Mouse (Mus musculus) liver, embryonic 14.5 days (tissue): ENCODE measurements around the gene Hrk.

ENCODE experiments used
- CTCF ChIP-seq: IDR thresholded peaks from 2 replicates; pipeline ENCODE4 v1.5.1; 2016; ENCODE audit warnings: antibody characterized with exemption, low read depth, control low read depth
- EP300 ChIP-seq: IDR thresholded peaks from 2 replicates; pipeline ENCODE4 v1.6.1; 2016; ENCODE audit warnings: antibody characterized with exemption, low read depth

DNA sequence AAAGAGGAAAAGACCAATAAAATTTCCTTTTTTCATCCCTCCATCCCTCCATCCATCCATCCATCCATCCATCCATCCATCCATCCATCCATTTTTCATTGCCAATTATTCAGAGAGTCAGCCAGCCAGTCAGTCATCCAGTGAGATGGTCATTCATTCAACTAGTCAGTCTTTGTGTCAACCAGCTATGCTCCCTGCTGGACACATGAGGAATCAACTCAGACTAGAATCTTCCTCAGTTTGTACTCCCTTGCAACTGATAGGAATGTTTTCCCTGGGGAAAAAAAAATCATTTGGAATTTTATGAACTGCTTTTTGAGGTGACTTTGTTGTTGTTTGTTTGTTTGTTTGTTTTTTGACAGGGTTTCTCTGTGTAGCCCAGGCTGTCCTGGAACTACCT is 1.0 kb downstream of the Hrk start:
- TF ChIP-seq CTCF (no peak), EP300 (no peak)
